Mouse (Mus musculus) bone marrow macrophage, adult 2 months (primary cell): ENCODE measurements around the gene Casp7.

Experiments
- CTCF ChIP-seq: IDR thresholded peaks from 2 replicates; pipeline ENCODE4 v1.5.1; 2012; ENCODE audit warnings: low read depth, mild to moderate bottlenecking, low read length, moderate library complexity
- POLR2A ChIP-seq: IDR thresholded peaks from 2 replicates; pipeline ENCODE4 v1.6.1; 2012; ENCODE audit warnings: mild to moderate bottlenecking, low read depth, low read length, borderline replicate concordance

DNA sequence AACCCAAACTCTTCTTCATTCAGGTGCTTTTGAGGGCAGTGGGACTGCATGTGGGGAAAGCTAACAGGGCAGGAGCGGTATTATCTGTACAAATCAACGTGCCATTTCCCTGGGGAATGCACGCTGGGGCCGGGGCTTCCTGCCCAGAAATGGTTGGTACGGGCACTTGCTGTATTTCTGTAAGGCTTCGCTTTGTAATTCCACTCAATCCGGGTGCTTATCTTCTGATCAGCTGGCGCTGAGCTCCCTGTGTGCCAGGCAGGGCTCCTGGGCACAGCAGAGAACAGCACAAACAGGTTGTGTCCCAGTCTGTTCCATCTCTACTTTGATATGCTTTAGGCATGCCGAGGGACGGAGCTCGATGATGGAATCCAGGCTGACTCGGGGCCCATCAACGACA, 39.5 kb downstream of the Casp7 start:
- TF ChIP-seq CTCF (no peak), POLR2A (no peak)
